Mouse (Mus musculus) spleen, postnatal 14 days (tissue): ENCODE measurements at regions not wholly inside any gene's neighbourhood (a gene's known extent, or its start where the extent isn't known, plus 50 kb on each side); places are given as distances from the start of the nearest gene placed in this dataset.

Experiments
- DNase-seq, 2 experiments: peaks; one replicate each; pipeline ENCODE4 v3.0.0; 2021 to 2022; ENCODE audit warnings: low spot score in 2 of 2

DNA sequence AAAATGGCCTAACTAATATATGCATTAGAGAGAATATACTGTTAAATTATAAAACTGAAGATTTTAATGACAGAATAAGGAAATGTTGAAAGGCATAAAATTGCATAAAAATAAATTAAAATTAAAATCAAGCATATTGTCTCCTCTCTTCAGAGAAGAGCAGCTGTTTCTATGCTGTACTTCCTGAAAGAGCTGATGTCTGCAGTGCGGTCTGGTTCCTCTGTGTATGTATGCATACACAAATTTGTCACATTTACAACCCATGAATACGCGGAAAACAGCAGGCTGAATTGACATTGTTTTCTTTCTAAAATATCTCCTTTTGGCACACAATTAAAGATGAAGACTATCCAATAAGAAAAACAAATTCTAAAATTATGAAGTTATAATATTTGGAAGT is 278.5 kb downstream of the Olfr1505 start:
- DNase-seq, result no peak

DNA sequence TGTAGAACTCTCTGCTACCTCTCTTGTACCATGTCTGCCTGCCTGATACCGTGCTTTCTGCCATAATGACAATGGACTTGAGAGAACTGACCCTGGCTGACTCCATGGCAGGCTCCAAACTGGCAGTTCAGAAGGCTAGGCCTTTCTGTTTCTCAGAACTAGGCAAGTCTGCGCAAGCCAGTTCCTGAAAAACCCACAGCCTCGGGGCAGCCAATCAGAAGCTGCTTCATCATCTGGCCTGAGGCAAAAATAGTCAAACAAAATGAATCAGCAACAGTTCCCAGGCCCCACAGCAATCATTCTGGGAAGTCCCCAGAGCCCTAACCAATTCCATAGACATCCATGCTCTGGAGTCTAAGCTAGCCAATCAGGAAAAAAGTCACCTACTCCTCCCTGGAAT is 284.5 kb downstream of the Olfr1505 start:
- no peak for DNase-seq

DNA sequence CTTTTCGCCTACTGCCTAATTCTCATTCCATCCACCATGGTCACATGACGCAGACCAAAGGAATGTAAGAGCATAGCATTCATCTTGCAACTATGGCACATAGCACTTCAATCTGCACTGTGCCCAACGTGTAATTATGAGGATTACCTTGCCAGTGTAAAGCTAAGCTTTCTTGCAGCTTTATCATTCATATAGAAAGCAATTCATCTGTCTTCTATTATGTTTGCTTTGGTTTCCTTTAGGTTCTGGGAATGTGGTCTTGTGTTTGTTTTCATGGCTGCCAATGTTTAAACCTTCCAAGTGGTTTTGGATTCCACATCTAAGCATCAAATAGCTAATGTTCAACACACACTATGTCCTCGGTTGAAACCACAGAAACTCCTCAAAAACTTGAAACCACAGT is 307.2 kb downstream of the Olfr1505 start:
- no peak for DNase-seq

DNA sequence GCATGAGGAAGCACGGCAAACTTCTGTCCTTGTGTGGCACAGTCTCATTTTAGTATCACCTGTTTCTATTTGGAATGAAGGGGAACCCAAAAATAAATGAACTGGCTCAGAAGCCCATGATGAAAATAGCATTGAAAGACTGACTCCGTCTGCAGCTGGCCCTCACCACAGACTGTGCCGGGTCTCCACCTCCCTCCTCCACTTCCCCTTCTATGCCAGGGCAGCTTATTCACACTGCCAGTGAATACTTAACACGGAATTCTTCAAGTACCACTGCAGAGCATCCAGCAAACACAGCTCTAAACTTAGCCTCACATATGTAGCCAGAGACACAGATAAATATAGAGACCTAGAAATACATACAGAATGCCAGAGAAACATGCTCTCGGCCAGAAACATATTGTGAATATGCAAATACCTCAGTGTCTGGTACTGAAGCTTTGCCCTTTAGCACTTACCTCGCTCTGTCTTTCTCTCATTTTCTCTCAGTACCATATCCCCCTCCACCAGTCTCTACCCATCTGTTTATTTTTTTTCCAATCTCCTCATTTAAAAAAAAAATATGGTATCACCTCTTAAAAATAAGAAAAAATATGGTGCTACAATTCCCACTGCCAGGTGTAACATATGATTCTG is 311.8 kb downstream of the Olfr1505 start:
- peak in 1 of 2 experiments; percentile 14 for DNase-seq

DNA sequence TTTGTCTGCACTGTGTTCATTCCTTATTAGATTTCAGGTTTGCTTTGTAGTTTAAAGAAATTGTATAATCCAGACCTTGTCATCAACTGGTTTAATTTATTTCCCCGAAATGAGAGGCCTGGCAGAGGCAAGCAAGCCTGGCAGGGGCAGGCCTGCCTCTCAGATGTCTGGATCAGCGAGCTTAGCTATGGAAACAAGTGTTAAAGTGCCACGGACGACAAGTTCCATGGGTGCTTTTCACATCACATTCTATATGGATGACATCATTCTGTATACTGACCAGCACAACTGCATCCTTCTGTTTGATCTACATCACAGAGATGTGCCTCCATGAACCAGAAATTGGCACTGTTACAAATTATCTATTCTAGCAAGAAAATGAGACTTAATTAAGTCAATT is 312.5 kb downstream of the Olfr1505 start:
- DNase-seq, result no peak

DNA sequence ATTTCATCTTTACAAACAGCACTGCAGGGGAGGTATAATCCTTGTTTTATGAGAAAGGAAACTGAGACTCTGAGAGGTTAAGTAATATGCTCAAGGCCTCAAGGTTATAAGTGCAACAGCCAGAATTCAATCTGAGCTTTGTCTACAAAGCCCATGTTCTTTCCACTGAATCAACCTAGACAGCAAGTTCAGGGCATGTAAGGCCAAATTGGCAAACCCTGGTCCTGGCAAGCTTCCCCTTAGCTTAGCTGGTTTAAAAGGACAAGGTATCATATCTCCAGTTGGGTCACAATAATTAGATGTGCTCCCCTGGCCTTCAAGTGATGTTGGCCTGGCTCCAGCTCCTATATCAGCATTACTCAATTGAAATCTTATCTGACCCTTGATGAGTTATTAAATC is 313.2 kb downstream of the Olfr1505 start:
- DNase-seq, result no peak

- DNase-seq, result no peak
Measured at GRCm38 (mm10) chr19:14243565-14243964, 330.2 kb downstream of the Olfr1505 start.

GRCm38 (mm10) chr19:14246973-14247614 is 333.8 kb downstream of the Olfr1505 start:
- DNase-seq, result no peak

GRCm38 (mm10) chr19:14247979-14248378 is 334.6 kb downstream of the Olfr1505 start:
- no peak for DNase-seq

DNA sequence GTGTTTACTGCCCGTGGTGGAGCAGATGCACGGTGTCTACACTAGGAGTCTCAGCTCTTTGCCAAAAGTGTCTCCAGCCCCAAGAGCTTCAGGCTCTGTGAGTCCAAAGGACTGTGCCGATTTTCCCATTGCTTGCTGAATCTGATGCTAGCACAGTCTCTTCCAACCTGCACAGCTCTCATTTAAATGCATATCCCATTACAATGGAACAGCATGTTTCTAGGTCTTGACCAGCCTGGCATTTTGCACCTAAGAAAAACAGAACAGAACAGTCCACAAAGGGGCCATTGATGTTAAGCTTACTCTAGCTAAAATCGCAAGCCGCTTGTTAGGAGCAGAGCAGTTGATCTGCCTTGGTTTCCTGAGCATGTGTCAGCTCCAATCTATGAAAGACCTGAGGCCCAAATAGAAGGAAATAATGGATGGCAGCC is 339.2 kb downstream of the Tle4 start:
- DNase-seq, result no peak

- DNase-seq, result no peak
Measured at GRCm38 (mm10) chr19:14259223-14259622, 338.6 kb downstream of the Tle4 start.

GRCm38 (mm10) chr19:14289331-14289737 is 308.5 kb downstream of the Tle4 start:
- DNase-seq, result no peak

- DNase-seq, result no peak
Measured at GRCm38 (mm10) chr19:14290911-14291310, 306.9 kb downstream of the Tle4 start.

- DNase-seq, result no peak
Measured at GRCm38 (mm10) chr19:14293172-14293571, 304.7 kb downstream of the Tle4 start.

GRCm38 (mm10) chr19:14301176-14301943 is 296.5 kb downstream of the Tle4 start:
- no peak for DNase-seq

DNA sequence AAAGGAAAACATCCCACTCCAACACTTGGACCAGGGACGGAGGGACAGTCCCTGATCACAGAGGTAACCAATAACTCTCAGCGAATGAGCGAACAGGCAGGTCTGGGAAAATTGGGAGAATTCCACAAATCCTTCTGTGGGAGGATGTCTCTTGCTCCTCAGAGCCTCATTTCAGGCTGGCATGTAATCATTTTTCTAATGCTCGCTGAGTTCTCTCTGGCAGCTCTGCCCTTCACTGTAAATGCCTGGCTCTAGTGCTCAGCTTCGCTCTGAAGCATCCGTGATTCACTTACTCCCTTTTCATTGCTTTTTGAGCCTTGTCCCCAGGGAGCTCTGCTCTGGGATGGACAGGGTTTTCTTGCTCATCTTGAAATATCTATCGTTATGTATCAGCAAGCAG is 283.6 kb downstream of the Tle4 start:
- DNase-seq, result no peak

- DNase-seq, result no peak
Measured at GRCm38 (mm10) chr19:14319677-14320191, 278.1 kb downstream of the Tle4 start.

GRCm38 (mm10) chr19:14325353-14326052 is 272.3 kb downstream of the Tle4 start:
- DNase-seq, result no peak

DNA sequence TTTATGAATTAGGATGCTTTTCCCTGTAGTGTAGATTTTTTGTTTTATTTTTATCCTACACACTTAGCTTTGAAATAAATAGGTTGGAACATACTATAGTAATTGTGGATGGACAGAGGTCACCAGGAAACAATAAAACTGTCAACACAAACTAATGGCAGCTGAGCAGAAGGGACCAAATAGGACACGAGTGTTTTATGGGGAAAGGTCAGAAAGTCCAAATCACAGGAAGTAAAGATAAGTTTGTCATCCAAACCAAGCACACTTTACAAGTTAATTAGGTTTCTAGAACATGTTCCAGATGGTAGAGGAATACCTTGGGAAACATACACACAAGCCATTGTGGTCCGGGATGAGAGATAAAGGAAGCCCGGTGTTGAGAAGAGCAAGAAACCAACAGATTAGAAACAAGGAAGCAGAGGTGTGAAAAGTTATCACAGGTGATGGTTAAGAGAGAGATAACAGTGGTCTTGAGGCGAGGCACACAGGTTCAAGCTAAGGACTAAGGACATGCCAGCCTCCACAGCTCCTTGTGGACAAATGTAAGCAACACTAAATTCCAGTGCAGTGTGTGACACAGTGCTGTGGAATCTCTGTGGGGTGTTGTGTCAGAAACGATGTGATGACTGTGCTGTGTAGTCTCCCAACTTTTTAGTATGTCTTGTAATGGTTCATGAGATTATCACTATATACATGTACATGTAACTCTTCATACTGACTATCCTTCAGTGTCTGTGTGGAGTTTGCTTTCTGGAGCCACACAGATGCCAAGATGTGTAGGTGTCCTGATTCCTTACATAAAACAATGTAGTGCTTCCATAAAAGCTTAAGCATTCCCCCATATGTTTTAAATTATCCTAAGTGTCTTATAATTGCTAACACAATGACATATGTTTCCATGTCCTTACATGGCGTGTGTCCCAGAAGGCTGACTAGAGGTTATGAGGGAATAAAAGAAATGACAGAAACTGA is 264.5 kb downstream of the Tle4 start:
- DNase-seq, result no peak

- no peak for DNase-seq
Measured at GRCm38 (mm10) chr19:14337025-14337424, 260.8 kb downstream of the Tle4 start.

DNA sequence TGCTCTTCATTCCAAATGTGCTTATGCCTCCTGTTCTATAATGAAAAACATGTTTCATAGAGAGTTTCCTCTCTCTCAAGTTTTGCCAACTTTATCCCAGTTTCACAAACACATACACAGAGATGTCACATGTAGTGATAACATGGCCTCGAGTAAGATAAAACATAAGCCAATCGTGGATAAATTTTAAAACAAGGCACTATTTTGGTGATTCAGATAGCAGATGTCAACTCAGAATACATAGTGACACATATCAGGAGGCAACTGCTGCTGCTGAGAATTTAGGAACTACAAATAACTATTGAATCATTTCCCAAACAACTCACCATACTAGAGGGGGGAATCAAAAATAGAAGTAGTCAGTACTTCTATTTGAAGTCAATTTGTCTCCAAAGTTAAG is 257.1 kb downstream of the Tle4 start:
- DNase-seq, result no peak
